Mouse (Mus musculus) kidney, embryonic 15.5 days (tissue): ENCODE data around the gene Ntmt1. TPM values are rescaled to one million over a fixed set of nuclear protein-coding genes. Genes with fewer than 3 reads are reported as not detected.

Source experiments
- ATAC-seq: fragments of 200-750 bp; cut with Nextera tagmentation; replicated peaks from 2 replicates; pipeline ENCODE4 v1.8.0; 2017; ENCODE audit warnings: moderate TSS enrichment; ENCODE audit not compliant: low FRiP score
- H3K27ac ChIP-seq: fragments of 300-500 bp; sonication (generic); 2 replicates; pipeline ENCODE4 v1.5.1; 2015; ENCODE audit warnings: mild to moderate bottlenecking, inconsistent platforms
- H3K27me3 ChIP-seq: fragments of 300-500 bp; sonication (generic); 2 replicates; pipeline ENCODE4 v1.6.1; 2015; ENCODE audit warnings: inconsistent platforms
- H3K36me3 ChIP-seq: fragments of 300-500 bp; sonication (generic); 2 replicates; pipeline ENCODE4 v1.6.1; 2015; ENCODE audit warnings: inconsistent platforms
- H3K4me1 ChIP-seq: fragments of 300-500 bp; sonication (generic); 2 replicates; pipeline ENCODE4 v1.6.1; 2015; ENCODE audit warnings: inconsistent platforms
- H3K4me2 ChIP-seq: fragments of 300-500 bp; sonication (generic); 2 replicates; pipeline ENCODE4 v1.6.1; 2015; ENCODE audit warnings: moderate library complexity, mild to moderate bottlenecking, inconsistent platforms
- H3K4me3 ChIP-seq: fragments of 300-500 bp; sonication (generic); replicated peaks from 2 replicates; pipeline ENCODE4 v1.5.1; 2015; ENCODE audit warnings: mild to moderate bottlenecking, inconsistent platforms
- H3K9ac ChIP-seq: fragments of 300-500 bp; sonication (generic); 2 replicates; pipeline ENCODE4 v1.6.1; 2015; ENCODE audit warnings: mild to moderate bottlenecking, inconsistent platforms
- H3K9me3 ChIP-seq: fragments of 300-500 bp; sonication (generic); replicated peaks from 2 replicates; pipeline ENCODE4 v1.6.1; 2016; ENCODE audit warnings: inconsistent platforms
- WGBS: fragments of 180-500 bp; shearing (Covaris S2); methylation state at CpG from one replicate; pipeline ENCODE4 v1.1.7; 2015; ENCODE audit warnings: mixed read lengths; 5-methylcytosine and 5-hydroxymethylcytosine counted together
- polyA plus RNA-seq: library from polyadenylated mRNA; unstranded; fragments of >200 nt; fragmentation: Nextera tagmentation; extraction: Ambion mirVana; gene quantifications from 2 replicates; pipeline ENCODE4 v1.2.1, GENCODE M21; 2015

The Ntmt1 gene
- polyA plus RNA-seq, 1 experiment from 2014 or later: 96.6 TPM

- H3K9me3 ChIP-seq: no peaks in the 10 kb centered on the region
- no peak overlapping the region for H3K27ac ChIP-seq
- WGBS: 45% methylated on average over 5 of the region's 5 CpGs
- no peaks in the 10 kb centered on the region for H3K27me3 ChIP-seq
- no peak overlapping the region for H3K9ac ChIP-seq
- no peak overlapping the region for H3K4me3 ChIP-seq
- H3K4me1 ChIP-seq: peaks cover 35% of the 10 kb centered on the region
- ATAC-seq: no peak
- H3K4me2 ChIP-seq: no peak overlapping the region
- H3K36me3 ChIP-seq: peaks cover 23% of the 10 kb centered on the region
Measured at GRCm38 (mm10) chr2:30829315-30829714, 21.7 kb downstream of the Ntmt1 start.

GRCm38 (mm10) chr2:30830283-30830795 lies 22.7 kb downstream of the Ntmt1 start, which contains the start of gene Asb6:
Asb6 (minus strand) TSS chr2:30830333.
- 25% methylated on average over 4 of the region's 4 CpGs for WGBS
- Histone ChIP-seq H3K4me1 (peaks cover 42% of the 10 kb centered on the region), H3K27me3 (no peaks in the 10 kb centered on the region), H3K9ac (no peak within 1 kb of the TSS), H3K36me3 (peaks cover 12% of the 10 kb centered on the region), H3K27ac (no peak within 1 kb of the TSS), H3K4me3 (no peak within 1 kb of the TSS), H3K9me3 (no peaks in the 10 kb centered on the region), H3K4me2 (no peak within 1 kb of the TSS)
- no peak for ATAC-seq

- no peak for ATAC-seq
- Histone ChIP-seq H3K36me3 (no peaks in the 10 kb centered on the region), H3K9ac (no peak overlapping the region), H3K27ac (peak overlapping the region; percentile 38; the same call in 1 of the 2 replicates), H3K4me3 (no peak overlapping the region), H3K4me1 (peaks cover 39% of the 10 kb centered on the region), H3K4me2 (no peak overlapping the region), H3K27me3 (no peaks in the 10 kb centered on the region), H3K9me3 (no peaks in the 10 kb centered on the region)
- 23% methylated on average over 5 of the region's 5 CpGs for WGBS
Measured at GRCm38 (mm10) chr2:30833644-30834043, 26.0 kb downstream of the Ntmt1 start.

GRCm38 (mm10) chr2:30834373-30835022 lies 26.9 kb downstream of the Ntmt1 start, which contains the start of gene Prrx2:
Prrx2 (plus strand) TSS chr2:30834972.
- Histone ChIP-seq H3K4me1 (peaks cover 39% of the 10 kb centered on the region), H3K4me3 (no peak within 1 kb of the TSS), H3K9me3 (no peaks in the 10 kb centered on the region), H3K36me3 (no peaks in the 10 kb centered on the region), H3K4me2 (no peak within 1 kb of the TSS), H3K27ac (peak within 1 kb of the TSS; percentile 69), H3K9ac (no peak within 1 kb of the TSS), H3K27me3 (no peaks in the 10 kb centered on the region)
- no peak for ATAC-seq
- WGBS: 56% methylated on average over 9 of the region's 10 CpGs

- Histone ChIP-seq H3K27ac (peak overlapping the region; percentile 69), H3K9ac (peak overlapping the region; percentile 27; the same call in 1 of the 2 replicates), H3K27me3 (no peaks in the 10 kb centered on the region), H3K4me3 (peak overlapping the region; percentile 0; the same call in 1 of the 2 replicates), H3K4me2 (peak overlapping the region; percentile 49), H3K4me1 (peaks cover 39% of the 10 kb centered on the region), H3K36me3 (no peaks in the 10 kb centered on the region), H3K9me3 (no peaks in the 10 kb centered on the region)
- WGBS: 8% methylated on average over 21 of the region's 21 CpGs
- ATAC-seq: 0 out of 2 replicates have a peak, but pooled peaks have one; percentile 20
Measured at GRCm38 (mm10) chr2:30836238-30836990, 28.8 kb downstream of the Ntmt1 start.

GRCm38 (mm10) chr2:30842615-30843014 lies 35.0 kb downstream of the Ntmt1 start:
- Histone ChIP-seq H3K36me3 (no peaks in the 10 kb centered on the region), H3K4me3 (no peak overlapping the region), H3K9ac (no peak overlapping the region), H3K9me3 (no peaks in the 10 kb centered on the region), H3K4me2 (no peak overlapping the region), H3K27ac (no peak overlapping the region), H3K4me1 (peaks cover 28% of the 10 kb centered on the region), H3K27me3 (peaks cover 27% of the 10 kb centered on the region)
- WGBS: 42% methylated on average over 10 of the region's 10 CpGs
- no peak for ATAC-seq

GRCm38 (mm10) chr2:30845152-30846070 lies 37.8 kb downstream of the Ntmt1 start:
- 1% methylated on average over 77 of the region's 80 CpGs for WGBS
- H3K9me3 ChIP-seq: no peaks in the 10 kb centered on the region
- H3K4me1 ChIP-seq: peaks cover 33% of the 10 kb centered on the region
- H3K27ac ChIP-seq: peak overlapping the region; percentile 41; the same call in 1 of the 2 replicates
- peak; percentile 55; the same call in 1 of the 2 replicates for ATAC-seq
- H3K36me3 ChIP-seq: no peaks in the 10 kb centered on the region
- peaks cover 27% of the 10 kb centered on the region for H3K27me3 ChIP-seq
- peak overlapping the region; percentile 71 for H3K4me3 ChIP-seq
- peak overlapping the region; percentile 75 for H3K9ac ChIP-seq
- H3K4me2 ChIP-seq: peak overlapping the region; percentile 95

- 72% methylated on average over 8 of the region's 8 CpGs for WGBS
- no peak overlapping the region for H3K27ac ChIP-seq
- no peaks in the 10 kb centered on the region for H3K9me3 ChIP-seq
- H3K4me3 ChIP-seq: peak overlapping the region; percentile 71
- no peaks in the 10 kb centered on the region for H3K36me3 ChIP-seq
- peak overlapping the region; percentile 75; the same call in 1 of the 2 replicates for H3K9ac ChIP-seq
- 0 out of 2 replicates have a peak, but pooled peaks have one; percentile 3 for ATAC-seq
- peaks cover 36% of the 10 kb centered on the region for H3K4me1 ChIP-seq
- peaks cover 27% of the 10 kb centered on the region for H3K27me3 ChIP-seq
- H3K4me2 ChIP-seq: peak overlapping the region; percentile 95
Measured at GRCm38 (mm10) chr2:30846236-30846635, 38.6 kb downstream of the Ntmt1 start.

- Histone ChIP-seq H3K9me3 (no peaks in the 10 kb centered on the region), H3K4me3 (no peak overlapping the region), H3K4me2 (peak overlapping the region; percentile 95), H3K27me3 (peaks cover 27% of the 10 kb centered on the region), H3K36me3 (no peaks in the 10 kb centered on the region), H3K9ac (no peak overlapping the region), H3K27ac (no peak overlapping the region), H3K4me1 (peaks cover 36% of the 10 kb centered on the region)
- WGBS: 17% methylated on average over 6 of the region's 6 CpGs
- ATAC-seq: no peak
Measured at GRCm38 (mm10) chr2:30846723-30847122, 39.1 kb downstream of the Ntmt1 start.

- H3K4me2 ChIP-seq: no peak overlapping the region
- no peak for ATAC-seq
- H3K36me3 ChIP-seq: no peaks in the 10 kb centered on the region
- peaks cover 24% of the 10 kb centered on the region for H3K27me3 ChIP-seq
- H3K9ac ChIP-seq: no peak overlapping the region
- H3K4me1 ChIP-seq: peaks cover 44% of the 10 kb centered on the region
- no peak overlapping the region for H3K27ac ChIP-seq
- H3K4me3 ChIP-seq: no peak overlapping the region
- no peaks in the 10 kb centered on the region for H3K9me3 ChIP-seq
- 56% methylated on average over 8 of the region's 8 CpGs for WGBS
Measured at GRCm38 (mm10) chr2:30848184-30848583, 40.6 kb downstream of the Ntmt1 start.

- Histone ChIP-seq H3K9me3 (no peaks in the 10 kb centered on the region), H3K27me3 (peaks cover 10% of the 10 kb centered on the region), H3K36me3 (no peaks in the 10 kb centered on the region), H3K4me2 (no peak overlapping the region), H3K9ac (no peak overlapping the region), H3K4me3 (no peak overlapping the region), H3K4me1 (peaks cover 37% of the 10 kb centered on the region), H3K27ac (no peak overlapping the region)
- no peak for ATAC-seq
- WGBS: 21% methylated on average over 6 of the region's 6 CpGs
Measured at GRCm38 (mm10) chr2:30850581-30850980, 43.0 kb downstream of the Ntmt1 start.
